Mouse (Mus musculus): ENCODE measurements around the gene 4930507D05Rik.
"Not testable (repeated sequence)": the region's sequence is repeated elsewhere in the genome, so short reads cannot be mapped to it uniquely, and the experiment has no call there.

Gene 4930507D05Rik

GRCm38 (mm10) chr10:62449364-62450279 lies at the start of gene 4930507D05Rik, which contains the start of gene Supv3l1:
Gene 4930507D05Rik (plus strand): TSS chr10:62449489.
Gene Supv3l1 (minus strand): TSS chr10:62449738.
- DNase-seq, result peak; percentile 96

GRCm38 (mm10) chr10:62401641-62402111 lies 47.6 kb upstream of the 4930507D05Rik start:
- peak; percentile 59 to 70 for DNase-seq

GRCm38 (mm10) chr10:62404901-62405300 lies 44.4 kb upstream of the 4930507D05Rik start:
- DNase-seq, result no peak

GRCm38 (mm10) chr10:62410943-62411342 lies 38.3 kb upstream of the 4930507D05Rik start:
- DNase-seq, result peak; percentile 85 to 89

GRCm38 (mm10) chr10:62411431-62412410 lies 37.6 kb upstream of the 4930507D05Rik start:
- DNase-seq, result peak; percentile 36 to 48

GRCm38 (mm10) chr10:62412906-62413605 lies 36.2 kb upstream of the 4930507D05Rik start:
- no peak for DNase-seq

- no peak for DNase-seq
Observed at GRCm38 (mm10) chr10:62413606-62413982, 35.7 kb upstream of the 4930507D05Rik start.

- no peak for DNase-seq
Observed at GRCm38 (mm10) chr10:62418831-62419356, 30.4 kb upstream of the 4930507D05Rik start.

- no peak for DNase-seq
Observed at GRCm38 (mm10) chr10:62419422-62419821, 29.9 kb upstream of the 4930507D05Rik start.

GRCm38 (mm10) chr10:62420399-62420798 lies 28.9 kb upstream of the 4930507D05Rik start:
- no peak for DNase-seq

- DNase-seq, result no peak
Observed at GRCm38 (mm10) chr10:62421127-62421526, 28.2 kb upstream of the 4930507D05Rik start.

GRCm38 (mm10) chr10:62422255-62422654 lies 27.0 kb upstream of the 4930507D05Rik start, which contains the start of gene Hkdc1:
Gene Hkdc1 (minus strand): TSS chr10:62422491.
- no peak for DNase-seq

- DNase-seq, result no peak
Observed at GRCm38 (mm10) chr10:62425081-62425871, 24.0 kb upstream of the 4930507D05Rik start.

- no peak for DNase-seq
Observed at GRCm38 (mm10) chr10:62430427-62430826, 18.9 kb upstream of the 4930507D05Rik start.

- DNase-seq, result no peak
Observed at GRCm38 (mm10) chr10:62450280-62450640, 971 bp downstream of the 4930507D05Rik start.

GRCm38 (mm10) chr10:62452001-62452400 lies 2.7 kb downstream of the 4930507D05Rik start:
- DNase-seq, result not testable (repeated sequence)

- no peak for DNase-seq
Observed at GRCm38 (mm10) chr10:62461321-62461720, 12.0 kb downstream of the 4930507D05Rik start.

GRCm38 (mm10) chr10:62469736-62470135 lies 20.4 kb downstream of the 4930507D05Rik start:
- no peak for DNase-seq

- no peak for DNase-seq
Observed at GRCm38 (mm10) chr10:62471105-62471504, 21.8 kb downstream of the 4930507D05Rik start.

- DNase-seq, result no peak
Observed at GRCm38 (mm10) chr10:62474944-62475343, 25.7 kb downstream of the 4930507D05Rik start.

- no peak for DNase-seq
Observed at GRCm38 (mm10) chr10:62476980-62477379, 27.7 kb downstream of the 4930507D05Rik start.

Data from cerebellum, postnatal 25 days (tissue).